Mouse (Mus musculus): ENCODE results near the gene Dock1. TPM values are rescaled to one million over a fixed set of nuclear protein-coding genes. Genes with fewer than 3 reads are reported as not detected.

Dock1 gene
- total RNA-seq, 2 experiments from 2014 or later = 5.6 to 6.0 TPM

DNA sequence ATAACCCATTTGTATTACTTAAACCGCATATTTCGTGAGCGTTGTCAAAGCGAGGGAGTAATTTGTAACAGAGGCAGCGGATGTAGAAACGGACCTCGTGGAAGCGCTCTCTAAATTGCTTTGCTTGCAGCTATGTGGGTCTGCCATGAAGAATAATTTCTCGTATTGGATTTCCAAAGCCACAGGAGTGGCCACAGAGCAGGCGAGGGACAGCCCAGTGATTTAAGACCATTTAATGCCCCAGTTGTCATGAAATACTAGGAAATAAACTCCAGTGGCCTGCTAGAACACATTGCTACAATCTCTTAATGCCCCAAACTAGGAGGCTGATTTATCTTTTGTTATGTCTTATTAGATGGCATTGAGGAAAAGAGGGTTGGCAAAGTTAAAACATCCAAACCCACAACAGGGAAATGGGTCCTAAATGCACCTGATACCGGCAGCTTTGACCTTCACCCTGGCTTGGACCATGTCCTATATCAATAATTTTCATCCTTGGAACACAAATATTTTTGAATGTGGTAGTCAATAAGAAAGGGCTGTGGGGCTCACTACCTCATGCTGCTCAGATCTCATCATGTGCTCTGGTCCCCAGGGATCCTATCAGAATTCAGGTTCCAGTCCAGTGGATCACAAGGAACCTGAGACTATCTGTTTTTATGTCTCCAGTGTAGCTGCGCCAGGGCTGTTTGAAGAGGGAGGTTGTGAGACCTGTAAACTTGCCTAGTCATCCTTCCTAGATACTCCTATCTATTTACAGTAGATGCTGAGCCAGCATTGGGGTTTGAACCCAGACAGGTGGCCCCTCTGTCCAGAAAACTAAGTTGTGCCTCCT is 373.7 kb downstream of the Dock1 start:
- no peak for DNase-seq (ENCODE audit: low spot score)

DNA sequence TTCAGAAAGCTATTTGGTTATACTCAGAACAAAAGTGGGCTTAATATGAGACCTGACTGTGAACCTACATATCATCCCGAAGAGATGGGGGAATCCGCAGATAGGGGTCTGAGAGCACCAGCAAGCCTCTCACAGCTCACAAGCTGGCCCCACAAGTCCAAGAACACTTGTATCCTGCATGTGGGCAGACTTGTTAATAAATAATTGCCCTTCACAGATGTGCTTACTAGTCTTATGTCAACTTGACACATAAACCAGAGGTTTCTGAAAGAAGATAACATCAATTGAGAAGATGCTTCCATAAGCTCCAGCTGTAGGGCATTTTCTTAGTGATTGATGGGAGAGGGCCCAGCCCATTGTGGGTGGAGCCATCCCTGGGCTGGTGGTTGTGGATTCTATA is 379.0 kb downstream of the Dock1 start:
- DNase-seq (ENCODE audit: low spot score) = no peak

DNA sequence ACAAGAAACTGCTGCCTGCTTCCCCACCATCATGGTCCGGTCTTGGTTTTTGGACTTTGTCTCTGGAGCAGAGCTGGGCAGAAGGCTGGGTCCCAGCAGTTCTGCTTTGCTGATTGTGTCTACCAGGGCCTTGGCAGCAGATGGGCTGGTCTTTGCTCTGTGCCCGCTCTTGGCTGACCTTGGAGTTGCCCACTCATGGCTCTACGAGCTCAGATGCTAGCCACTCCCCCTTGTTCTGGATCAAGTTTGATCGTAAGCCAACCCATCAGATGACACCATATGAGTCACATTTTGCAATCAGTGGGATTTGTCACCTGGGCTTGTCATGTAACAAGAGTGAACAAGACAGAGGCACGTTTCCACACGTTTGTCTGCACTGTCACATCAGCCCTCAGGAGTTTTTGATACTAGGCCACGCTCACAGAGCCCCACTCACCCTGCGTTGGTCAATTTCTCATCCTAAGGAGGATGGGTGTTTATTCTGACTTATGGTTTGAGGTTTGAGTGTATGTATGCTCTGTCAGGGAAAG is 382.8 kb downstream of the Dock1 start:
- DNase-seq (ENCODE audit: low spot score) = no peak

DNA sequence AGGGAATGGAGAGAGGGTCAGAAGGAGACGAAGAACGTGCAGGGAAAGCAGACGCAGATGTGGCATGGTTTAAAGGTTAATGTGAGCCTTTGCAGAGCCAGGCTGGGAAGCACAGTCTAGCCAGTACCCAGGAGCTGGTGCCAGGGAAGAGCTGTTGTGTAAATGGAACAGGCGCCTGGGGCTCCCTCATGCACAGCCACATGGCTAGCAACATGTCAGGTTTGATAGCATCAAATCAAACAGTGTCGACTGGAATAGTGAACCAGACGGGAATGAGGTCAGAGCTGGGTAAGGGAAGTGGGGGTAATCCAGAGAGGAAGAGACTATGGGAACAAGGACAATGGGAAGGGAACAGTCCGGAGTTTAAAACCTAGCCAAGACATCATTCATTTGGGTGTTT is 384.2 kb downstream of the Dock1 start:
- DNase-seq (ENCODE audit: low spot score) = no peak

DNA sequence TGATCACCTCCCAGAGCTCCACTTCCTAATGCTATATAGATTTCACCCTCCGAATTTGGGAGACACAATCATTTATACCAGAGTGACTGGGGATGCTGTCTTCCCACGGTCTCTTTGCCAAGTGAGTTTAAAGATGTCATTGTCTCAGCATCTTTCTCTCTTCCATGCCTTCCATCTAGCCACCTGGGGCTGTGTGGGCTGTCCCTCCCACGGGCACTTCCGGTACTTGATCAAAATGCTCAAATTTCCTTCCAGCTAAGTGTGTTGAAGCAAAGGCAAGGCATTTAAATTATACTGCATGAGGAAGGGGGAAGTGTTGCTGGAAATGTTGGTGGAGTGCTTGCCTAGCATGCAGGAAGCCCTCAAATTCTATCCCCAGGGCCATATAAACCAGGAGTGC is 388.6 kb downstream of the Dock1 start:
- no peak for DNase-seq (ENCODE audit: low spot score)

DNA sequence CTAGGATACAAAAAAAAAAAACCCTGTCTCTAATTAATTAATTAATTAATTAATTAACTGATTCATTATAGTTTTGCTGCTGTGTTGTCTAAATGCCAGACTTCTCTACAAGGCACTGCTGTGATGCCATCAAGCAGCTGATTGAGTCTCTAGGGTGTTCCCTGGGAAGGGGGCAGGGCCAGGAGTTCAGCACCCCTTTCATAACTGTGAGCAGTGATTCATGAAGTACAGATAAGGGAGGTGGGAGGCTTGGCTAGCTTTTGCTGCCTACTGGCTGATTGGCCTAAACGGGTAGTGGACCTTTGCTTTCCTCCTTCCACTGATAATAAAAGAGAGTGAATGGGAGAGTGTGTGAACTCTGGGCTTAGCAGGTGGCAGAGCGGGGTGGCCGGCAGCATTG is 389.1 kb downstream of the Dock1 start:
- DNase-seq (ENCODE audit: low spot score) = no peak

DNA sequence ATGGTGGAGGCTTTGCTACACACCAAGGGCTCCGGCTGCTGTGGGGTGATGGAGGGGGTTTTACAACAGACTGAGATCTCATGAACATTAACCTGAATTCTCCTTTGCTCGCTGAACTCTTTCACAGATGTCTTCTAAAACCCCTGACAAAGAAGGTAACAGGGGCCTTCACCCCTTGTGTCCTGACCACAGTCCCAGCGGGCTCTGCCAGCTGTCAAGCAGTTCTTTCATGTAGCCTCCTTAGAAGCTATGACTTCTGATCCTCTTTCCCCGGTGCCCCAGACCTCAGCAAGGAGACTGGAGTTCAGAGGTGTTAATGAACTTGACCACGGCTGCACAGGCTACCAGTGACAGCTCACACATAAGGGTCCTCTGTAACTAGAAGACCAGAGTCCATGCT is 393.4 kb downstream of the Dock1 start:
- DNase-seq (ENCODE audit: low spot score) = no peak

DNA sequence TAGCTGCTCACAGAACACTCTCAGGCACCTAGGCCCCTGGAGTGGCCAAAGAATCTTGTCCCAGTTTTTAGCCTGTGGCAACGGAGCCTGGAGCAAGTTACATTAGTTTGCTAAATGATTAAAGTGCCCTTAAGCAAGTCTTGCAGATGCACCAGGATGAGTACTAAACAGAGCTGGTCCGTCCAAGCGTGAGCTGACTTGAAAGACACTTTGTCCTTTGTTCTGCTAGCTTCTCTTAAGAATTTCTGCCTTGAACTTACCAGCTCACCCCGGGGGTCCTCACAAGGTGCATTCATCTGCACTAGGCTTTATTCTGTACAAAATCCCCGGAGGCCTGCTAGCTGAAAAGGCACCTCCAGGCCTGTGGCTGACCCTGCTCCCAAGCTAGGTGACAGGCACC is 394.8 kb downstream of the Dock1 start:
- no peak for DNase-seq (ENCODE audit: low spot score)

DNA sequence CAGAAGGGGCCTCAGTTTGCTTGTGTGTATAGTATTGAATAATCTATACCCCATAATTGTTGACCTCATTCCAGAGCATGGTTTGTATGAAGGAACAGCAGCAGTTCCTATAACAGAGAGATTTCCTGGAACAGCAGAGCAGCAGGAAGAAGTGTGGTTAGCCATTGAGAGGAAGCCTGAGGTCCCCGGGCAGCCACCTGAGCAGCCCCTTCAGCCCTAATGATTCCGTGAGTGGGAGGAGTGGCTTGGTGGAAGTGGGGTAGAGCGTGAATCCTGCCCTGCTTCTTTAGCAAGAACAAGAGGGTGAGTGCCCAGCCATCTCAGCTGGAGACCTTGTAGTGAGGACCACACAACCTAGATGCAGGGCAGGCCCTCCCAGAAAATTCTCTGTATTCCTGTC is 398.4 kb downstream of the Dock1 start:
- no peak for DNase-seq (ENCODE audit: low spot score)

DNA sequence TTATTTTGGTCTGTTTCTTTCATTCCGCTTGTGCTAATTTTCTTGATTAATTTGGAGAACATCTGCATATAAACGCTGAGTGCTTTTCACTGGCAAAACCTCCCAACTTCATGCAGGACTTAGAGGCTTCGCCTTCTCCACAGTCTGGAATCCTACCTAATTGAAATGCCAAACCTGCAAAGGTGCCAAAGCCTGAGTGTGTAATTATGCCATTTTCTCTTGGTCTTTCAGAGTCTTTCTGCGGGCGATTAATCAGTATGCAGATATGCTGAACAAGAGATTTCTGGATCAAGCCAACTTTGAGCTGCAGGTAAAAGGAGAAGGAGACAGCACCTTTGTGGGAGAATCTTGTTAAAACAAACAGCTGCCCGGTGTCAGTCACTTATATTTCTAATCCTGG is 406.4 kb downstream of the Dock1 start:
- DNase-seq (ENCODE audit: low spot score) = no peak

DNA sequence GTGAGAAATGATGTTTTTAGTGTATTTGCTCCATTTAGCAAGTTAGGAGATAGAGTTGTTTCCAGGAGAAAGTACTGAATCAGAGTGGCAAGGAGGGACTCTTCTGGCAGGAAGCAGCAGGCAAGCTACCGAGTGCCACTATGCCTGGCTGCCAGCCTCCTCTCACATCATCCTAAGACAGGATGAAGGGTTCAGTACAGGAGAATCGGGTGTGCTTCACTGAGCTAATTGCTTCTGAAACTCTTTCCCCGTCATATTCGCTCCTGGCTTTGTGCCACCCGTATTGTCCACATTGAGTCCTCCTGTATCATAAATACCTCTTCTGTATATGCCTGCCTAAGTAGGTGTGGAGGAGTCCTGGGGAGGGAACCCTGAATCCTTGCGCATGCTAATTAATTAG is 406.9 kb downstream of the Dock1 start:
- DNase-seq (ENCODE audit: low spot score) = no peak

DNA sequence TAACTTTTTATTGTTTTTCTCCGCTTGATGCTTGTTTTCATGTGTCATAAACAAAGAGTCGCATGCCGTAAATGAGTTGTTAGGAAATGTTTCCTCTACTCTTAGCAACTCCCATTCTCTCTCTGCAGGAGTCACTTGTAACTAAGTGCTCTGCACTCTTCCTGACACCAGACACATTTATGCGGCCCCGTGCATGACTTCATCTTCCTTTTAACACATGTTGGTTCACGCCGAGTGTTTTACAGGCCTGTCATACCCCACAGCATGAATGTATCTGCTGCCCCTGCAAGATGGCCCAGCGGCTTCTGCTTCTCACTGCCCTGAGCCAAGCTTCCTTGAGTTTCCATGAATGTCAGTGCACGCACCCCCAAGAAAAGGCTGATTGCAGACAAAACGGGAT is 407.4 kb downstream of the Dock1 start:
- DNase-seq (ENCODE audit: low spot score) = no peak

DNA sequence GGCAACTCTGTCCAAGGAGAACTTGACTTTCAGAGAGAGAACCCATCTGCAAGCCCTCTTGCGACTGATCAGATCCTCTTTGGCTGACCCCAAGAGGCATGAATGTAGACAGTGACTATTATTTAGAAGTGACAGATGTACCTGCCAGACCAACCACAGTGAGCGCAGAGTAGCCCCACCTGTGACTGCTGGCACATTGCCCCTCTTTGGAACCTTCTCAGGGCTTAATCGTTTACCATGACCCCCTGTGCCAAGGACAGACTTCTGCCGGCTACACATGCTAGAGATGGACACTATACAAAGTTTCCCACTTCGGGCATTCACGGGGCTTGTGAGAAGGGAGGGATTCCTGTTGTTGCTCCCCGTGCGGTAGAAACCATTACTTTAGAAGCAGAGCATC is 413.0 kb downstream of the Dock1 start:
- DNase-seq (ENCODE audit: low spot score) = no peak

DNA sequence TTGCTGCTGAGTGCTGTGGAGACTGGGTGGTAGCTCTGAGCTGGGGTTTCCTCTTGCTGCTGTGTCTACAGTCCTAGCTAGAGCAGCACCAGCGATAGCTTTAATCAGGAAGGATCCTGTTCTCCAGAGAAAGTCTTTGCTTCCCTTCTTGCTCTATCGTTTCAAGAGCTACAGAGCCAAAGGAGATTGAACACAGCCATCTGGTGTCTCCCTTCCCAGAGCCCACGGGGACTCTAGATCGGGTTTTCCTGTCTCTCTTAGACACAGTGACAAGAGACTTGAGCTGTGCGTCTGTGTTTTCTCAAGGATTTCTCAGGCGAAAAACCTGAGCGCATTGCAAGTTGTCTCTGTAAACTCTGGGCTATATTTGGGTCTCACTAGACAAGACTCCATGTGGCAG is 413.6 kb downstream of the Dock1 start:
- no peak for DNase-seq (ENCODE audit: low spot score)

DNA sequence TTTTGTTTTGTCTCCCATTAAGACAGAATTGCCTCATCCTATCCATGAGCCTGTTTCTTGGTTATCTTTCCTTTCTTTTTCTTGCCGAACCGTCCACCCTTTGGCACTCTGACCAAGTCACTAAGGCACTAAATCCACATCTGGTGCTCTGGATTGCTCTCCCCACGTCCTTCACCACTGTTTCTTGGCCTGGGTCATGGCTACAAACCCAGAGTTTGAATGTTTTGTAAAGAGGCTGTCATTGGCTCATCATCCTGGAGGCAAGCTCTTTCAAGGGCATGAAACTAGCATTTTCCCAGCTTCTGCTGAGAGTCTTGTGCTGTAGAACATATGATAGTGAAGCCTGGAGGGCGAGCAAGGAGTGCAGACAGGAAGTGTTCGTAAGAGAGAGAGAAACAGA is 416.1 kb downstream of the Dock1 start:
- DNase-seq (ENCODE audit: low spot score) = no peak

DNA sequence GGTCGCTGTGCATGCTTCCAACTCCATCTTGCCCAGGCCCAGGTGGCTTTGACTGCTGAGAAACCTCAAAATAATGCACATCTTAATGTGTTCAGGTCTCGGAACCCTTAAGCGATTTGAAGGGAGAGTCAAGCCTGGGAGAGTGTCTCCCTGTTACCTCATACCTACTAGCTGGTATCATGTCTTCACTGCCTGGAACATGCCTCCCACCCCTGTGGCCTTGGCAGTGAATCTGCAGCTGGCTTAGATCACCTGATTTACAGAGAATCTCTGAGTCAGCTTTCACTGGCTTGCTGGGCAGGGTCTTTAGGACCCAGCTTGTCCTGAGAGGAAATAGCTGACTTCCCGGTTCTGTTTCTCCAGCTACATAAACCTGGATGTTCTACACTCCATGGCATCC is 419.2 kb downstream of the Dock1 start:
- DNase-seq (ENCODE audit: low spot score) = peak; percentile 3

DNA sequence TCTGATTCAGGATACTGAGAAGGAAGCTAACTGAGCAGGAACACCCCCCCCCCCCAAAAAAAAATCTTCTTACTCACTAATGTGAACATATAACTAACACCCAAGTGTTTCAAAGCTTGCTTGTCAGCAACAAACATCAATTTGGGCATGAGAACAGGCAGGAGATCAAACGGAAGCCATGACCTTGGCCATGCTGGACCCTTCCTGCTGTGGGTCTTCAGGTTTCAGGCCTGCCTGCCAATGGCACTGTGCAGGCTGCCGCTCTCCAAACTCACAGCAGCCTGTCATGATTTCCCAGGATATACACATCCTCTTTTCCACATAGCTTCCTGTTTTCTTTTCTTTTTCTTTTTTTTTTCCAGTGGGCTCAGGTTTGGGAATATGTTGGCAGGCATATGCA is 423.4 kb downstream of the Dock1 start:
- peak; percentile 21 for DNase-seq (ENCODE audit: low spot score)

DNA sequence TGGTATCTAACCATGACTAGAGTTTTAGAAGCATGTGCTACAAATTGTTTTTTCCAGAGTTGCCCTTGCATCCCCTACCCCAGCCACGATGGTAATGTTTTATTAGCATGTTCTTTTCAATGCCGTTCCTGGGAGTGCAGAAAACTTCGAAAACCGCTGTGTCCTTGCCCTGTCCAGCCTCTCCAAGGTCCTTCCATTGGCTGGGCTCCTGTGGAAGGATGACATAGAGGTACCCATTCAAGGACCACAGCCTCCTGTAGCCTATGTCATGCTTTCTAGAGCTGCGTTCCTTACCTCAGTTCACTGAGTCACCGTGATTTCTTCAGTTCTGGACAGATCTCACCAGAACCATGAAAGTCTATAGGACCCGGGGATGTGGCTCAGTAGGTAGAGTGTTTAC is 431.5 kb downstream of the Dock1 start:
- no peak for DNase-seq (ENCODE audit: low spot score)

DNA sequence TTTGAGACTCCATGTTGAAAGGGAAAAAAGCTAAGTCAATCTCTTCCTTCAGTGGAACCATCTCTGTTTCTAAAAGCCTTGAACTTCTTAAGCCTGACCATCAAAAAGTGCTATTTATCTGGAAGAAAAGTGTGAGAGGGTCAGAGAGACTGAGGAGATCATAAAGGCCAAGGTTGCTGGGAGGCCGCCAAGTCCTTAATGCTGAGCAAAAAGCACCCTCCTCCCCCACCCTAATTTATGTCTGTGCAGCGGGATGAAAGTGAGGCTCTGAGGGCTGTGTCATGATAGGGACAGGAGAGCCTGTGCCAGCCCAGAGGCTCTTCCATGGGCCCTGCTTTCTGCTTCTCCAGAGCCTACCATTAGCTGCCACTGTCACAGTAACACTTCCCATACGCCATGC is 436.1 kb downstream of the Dock1 start:
- no peak for DNase-seq (ENCODE audit: low spot score)

DNA sequence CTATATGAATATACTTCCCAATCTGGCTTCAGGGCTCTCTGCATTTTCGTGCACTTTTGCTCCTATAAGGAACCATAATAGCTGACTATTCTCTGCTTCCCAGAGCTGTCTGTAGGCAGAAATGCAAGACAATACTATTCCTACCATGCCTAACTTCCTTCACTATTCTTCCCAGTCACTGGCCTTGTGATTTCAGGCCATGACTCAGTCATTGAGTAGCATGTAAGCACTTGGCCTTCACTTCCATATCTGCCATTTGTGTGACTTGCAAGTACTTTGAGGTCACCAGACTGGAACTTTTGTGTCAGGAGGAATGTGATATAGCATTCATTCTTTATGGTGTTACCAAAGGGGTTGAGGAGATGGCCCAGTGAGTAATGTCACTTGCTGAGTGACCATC is 439.9 kb downstream of the Dock1 start:
- no peak for DNase-seq (ENCODE audit: low spot score)

DNA sequence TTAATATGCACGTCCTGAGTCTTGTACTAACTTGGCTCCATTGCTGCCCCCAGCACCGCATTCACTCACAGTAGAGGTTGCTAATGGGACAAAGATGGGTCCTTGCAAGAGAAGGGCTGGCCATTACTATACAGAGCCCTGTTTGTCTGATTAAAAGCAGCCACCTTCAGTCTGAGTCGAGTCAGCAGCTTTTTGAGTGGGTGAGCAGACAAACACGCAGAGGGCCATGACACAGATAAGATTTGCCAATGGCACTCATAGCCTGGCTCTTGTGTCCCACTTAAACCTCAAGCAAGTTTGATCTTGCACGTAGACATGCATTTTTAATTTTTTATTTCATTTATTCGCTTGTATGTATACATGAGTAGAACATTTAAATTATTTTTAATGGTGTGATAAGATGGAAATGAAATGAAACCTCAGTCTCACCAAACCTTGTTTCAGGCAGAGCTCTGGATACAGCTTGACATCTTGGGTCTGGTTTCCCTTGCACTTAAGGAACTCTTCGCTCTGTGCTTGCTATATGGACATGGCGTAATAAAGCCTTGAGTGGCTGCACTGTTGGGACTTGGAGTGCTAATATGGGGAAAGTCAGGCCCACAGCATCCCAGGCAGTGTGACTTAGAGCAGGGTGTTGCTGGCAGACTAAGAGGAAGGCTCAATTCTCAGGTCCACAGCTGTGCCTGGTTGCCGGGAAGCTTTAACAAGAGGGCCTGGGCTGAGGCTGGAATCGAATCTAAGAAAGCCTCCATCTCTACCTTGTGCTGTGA is 455.0 kb downstream of the Dock1 start:
- DNase-seq (ENCODE audit: low spot score) = no peak

DNA sequence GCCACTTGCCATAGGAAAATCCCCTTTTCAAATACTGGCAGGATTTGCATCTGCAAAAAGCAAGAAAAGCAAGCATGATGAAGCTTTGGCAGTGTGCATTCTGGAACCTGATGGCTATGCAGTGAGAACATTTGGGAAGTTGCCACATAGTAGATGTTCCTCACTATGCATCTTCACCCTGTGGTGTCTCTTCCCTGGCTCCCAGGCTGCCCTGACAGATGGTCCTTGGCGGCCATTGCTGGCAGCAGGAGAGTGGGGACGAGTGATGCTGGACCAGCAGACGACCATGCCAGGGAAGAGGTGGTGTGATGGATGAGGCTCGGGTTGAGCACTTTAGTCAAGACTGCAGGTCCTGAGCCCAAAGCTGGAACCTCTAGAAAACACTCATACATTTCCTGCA is 462.0 kb downstream of the Dock1 start:
- DNase-seq (ENCODE audit: low spot score) = no peak

DNA sequence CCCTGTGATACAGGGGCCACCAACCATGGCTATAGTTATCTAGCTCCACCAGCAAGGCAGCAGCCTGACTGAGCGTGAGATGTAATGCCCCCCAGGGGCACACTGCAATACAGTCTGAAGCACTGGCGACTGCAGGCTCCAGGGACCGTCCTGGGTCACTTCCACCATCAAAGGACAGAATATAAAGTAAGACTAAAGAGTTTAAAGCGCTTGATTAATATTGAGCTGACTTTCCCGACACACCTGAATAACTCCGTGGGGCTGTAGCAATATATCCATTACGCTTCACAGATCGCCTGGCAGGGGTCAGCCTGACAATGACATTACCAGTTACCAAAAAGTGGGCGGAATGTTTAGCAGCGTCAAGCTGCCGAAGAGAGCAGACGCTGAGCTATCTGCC is 464.2 kb downstream of the Dock1 start:
- no peak for DNase-seq (ENCODE audit: low spot score)
